Mouse (Mus musculus) adrenal gland, postnatal 36 days (tissue): ENCODE results near the gene Negr1. TPM values are rescaled to one million over a fixed set of nuclear protein-coding genes. Genes with fewer than 3 reads are reported as not detected.

Source experiments
- DNase-seq, 2 experiments: peaks; one replicate each; pipeline ENCODE4 v3.0.0; 2021; ENCODE audit warnings: mixed read lengths in 1 of 2
- total RNA-seq, 2 experiments: library from RNA; stranded (reverse); gene quantifications; 2 replicates each; pipeline ENCODE4 v1.2.3; 2021

Gene Negr1
- total RNA-seq, 2 experiments from 2014 or later = 5.7 to 7.6 TPM

GRCm38 (mm10) chr3:156796061-156796691, 234.6 kb downstream of the Negr1 start:
- DNase-seq = peak in 1 of 2 experiments; percentile 8

- DNase-seq = no peak
These were observed 237.6 kb downstream of the Negr1 start for GRCm38 (mm10) chr3:156799228-156799627.

GRCm38 (mm10) chr3:156809836-156810235, 248.2 kb downstream of the Negr1 start:
- no peak for DNase-seq

- DNase-seq = no peak
These were observed 255.3 kb downstream of the Negr1 start for GRCm38 (mm10) chr3:156816938-156817337.

- DNase-seq = no peak
These were observed 255.9 kb downstream of the Negr1 start for GRCm38 (mm10) chr3:156817452-156817851.

GRCm38 (mm10) chr3:156823039-156823438, 261.4 kb downstream of the Negr1 start:
- DNase-seq = no peak

- DNase-seq = no peak
These were observed 272.3 kb downstream of the Negr1 start for GRCm38 (mm10) chr3:156833920-156834319.

GRCm38 (mm10) chr3:156838550-156838949, 277.0 kb downstream of the Negr1 start:
- DNase-seq = no peak

GRCm38 (mm10) chr3:156848385-156848784, 286.8 kb downstream of the Negr1 start:
- DNase-seq = no peak

- DNase-seq = no peak
These were observed 290.3 kb downstream of the Negr1 start for GRCm38 (mm10) chr3:156851921-156852320.

- no peak for DNase-seq
These were observed 308.8 kb downstream of the Negr1 start for GRCm38 (mm10) chr3:156870239-156870921.

- no peak for DNase-seq
These were observed 309.3 kb downstream of the Negr1 start for GRCm38 (mm10) chr3:156870922-156871257.

GRCm38 (mm10) chr3:156871641-156872196, 310.1 kb downstream of the Negr1 start:
- DNase-seq = no peak

GRCm38 (mm10) chr3:156876551-156876950, 315.0 kb downstream of the Negr1 start:
- peak in 1 of 2 experiments; percentile 19 for DNase-seq

GRCm38 (mm10) chr3:156882129-156882528, 320.5 kb downstream of the Negr1 start:
- no peak for DNase-seq

- no peak for DNase-seq
These were observed 322.3 kb downstream of the Negr1 start for GRCm38 (mm10) chr3:156883873-156884272.

- DNase-seq = no peak
These were observed 324.1 kb downstream of the Negr1 start for GRCm38 (mm10) chr3:156885689-156886088.

GRCm38 (mm10) chr3:156886915-156887314, 325.3 kb downstream of the Negr1 start:
- no peak for DNase-seq

GRCm38 (mm10) chr3:156890986-156891385, 329.4 kb downstream of the Negr1 start:
- no peak for DNase-seq

GRCm38 (mm10) chr3:156895322-156895721, 333.7 kb downstream of the Negr1 start:
- no peak for DNase-seq

- DNase-seq = no peak
These were observed 334.5 kb downstream of the Negr1 start for GRCm38 (mm10) chr3:156896106-156896505.

GRCm38 (mm10) chr3:156896552-156896951, 335.0 kb downstream of the Negr1 start:
- no peak for DNase-seq

- no peak for DNase-seq
These were observed 339.5 kb downstream of the Negr1 start for GRCm38 (mm10) chr3:156901140-156901539.
